Mouse (Mus musculus): ENCODE results near the gene Ccdc106.
"Not testable (repeated sequence)": the region's sequence is repeated elsewhere in the genome, so short reads cannot be mapped to it uniquely, and the experiment has no call there.

Gene Ccdc106

GRCm38 (mm10) chr7:5015118-5016001 is 5.0 kb upstream of the Ccdc106 start, which contains the start of gene Gm44973:
TSS of gene Gm44973 (plus strand) at chr7:5015496.
- peak; percentile 81 for DNase-seq (ENCODE audit: low spot score in 2 of 2)

GRCm38 (mm10) chr7:5016057-5016456 is 4.3 kb upstream of the Ccdc106 start:
- DNase-seq (ENCODE audit: low spot score in 2 of 2), result no peak

GRCm38 (mm10) chr7:5016920-5017319 is 3.4 kb upstream of the Ccdc106 start:
- no peak for DNase-seq (ENCODE audit: low spot score in 2 of 2)

GRCm38 (mm10) chr7:5017352-5017751 is 3.0 kb upstream of the Ccdc106 start:
- no peak for DNase-seq (ENCODE audit: low spot score in 2 of 2)

- no peak for DNase-seq (ENCODE audit: low spot score in 2 of 2)
Observed at GRCm38 (mm10) chr7:5017931-5018330, 2.4 kb upstream of the Ccdc106 start.

- not testable (repeated sequence) for DNase-seq (ENCODE audit: low spot score in 2 of 2)
Observed at GRCm38 (mm10) chr7:5019576-5019975, 777 bp upstream of the Ccdc106 start.

GRCm38 (mm10) chr7:5020685-5021084 is 332 bp downstream of the Ccdc106 start:
- no peak for DNase-seq (ENCODE audit: low spot score in 2 of 2)

GRCm38 (mm10) chr7:5021197-5021596 is 844 bp downstream of the Ccdc106 start:
- no peak for DNase-seq (ENCODE audit: low spot score in 2 of 2)

- DNase-seq (ENCODE audit: low spot score in 2 of 2), result no peak
Observed at GRCm38 (mm10) chr7:5029543-5029942, 9.2 kb downstream of the Ccdc106 start.

- DNase-seq (ENCODE audit: low spot score in 2 of 2), result no peak
Observed at GRCm38 (mm10) chr7:5029946-5030345, 9.6 kb downstream of the Ccdc106 start.

GRCm38 (mm10) chr7:5030554-5031275 is 10.4 kb downstream of the Ccdc106 start:
- no peak for DNase-seq (ENCODE audit: low spot score in 2 of 2)

- DNase-seq (ENCODE audit: low spot score in 2 of 2), result no peak
Observed at GRCm38 (mm10) chr7:5031496-5031895, 11.1 kb downstream of the Ccdc106 start.

- no peak for DNase-seq (ENCODE audit: low spot score in 2 of 2)
Observed at GRCm38 (mm10) chr7:5033818-5034217, 13.5 kb downstream of the Ccdc106 start, which contains the start of gene 4632433K11Rik. TSS of gene 4632433K11Rik (plus strand) at chr7:5034118.

GRCm38 (mm10) chr7:5035628-5036027 is 15.3 kb downstream of the Ccdc106 start:
- no peak for DNase-seq (ENCODE audit: low spot score in 2 of 2)

GRCm38 (mm10) chr7:5036136-5036535 is 15.8 kb downstream of the Ccdc106 start:
- no peak for DNase-seq (ENCODE audit: low spot score in 2 of 2)

GRCm38 (mm10) chr7:5037026-5037425 is 16.7 kb downstream of the Ccdc106 start:
- no peak for DNase-seq (ENCODE audit: low spot score in 2 of 2)

- DNase-seq (ENCODE audit: low spot score in 2 of 2), result no peak
Observed at GRCm38 (mm10) chr7:5037467-5037866, 17.1 kb downstream of the Ccdc106 start.

GRCm38 (mm10) chr7:5038109-5038732 is 17.9 kb downstream of the Ccdc106 start, which contains the start of gene Zfp784:
TSS of gene Zfp784 (minus strand) at chr7:5038446.
- DNase-seq (ENCODE audit: low spot score in 2 of 2), result peak; percentile 88 to 91

- no peak for DNase-seq (ENCODE audit: low spot score in 2 of 2)
Observed at GRCm38 (mm10) chr7:5038940-5039339, 18.6 kb downstream of the Ccdc106 start.

GRCm38 (mm10) chr7:5044981-5045380 is 24.6 kb downstream of the Ccdc106 start:
- DNase-seq (ENCODE audit: low spot score in 2 of 2), result no peak

- DNase-seq (ENCODE audit: low spot score in 2 of 2), result no peak
Observed at GRCm38 (mm10) chr7:5046112-5046511, 25.8 kb downstream of the Ccdc106 start.

- no peak for DNase-seq (ENCODE audit: low spot score in 2 of 2)
Observed at GRCm38 (mm10) chr7:5047313-5047712, 27.0 kb downstream of the Ccdc106 start.

All from spleen, postnatal 14 days (tissue).